Mouse (Mus musculus): Measurements from ENCODE around the gene Cnmd. TPM values are rescaled to one million over a fixed set of nuclear protein-coding genes. Genes with fewer than 3 reads are reported as not detected.

Cnmd gene
- not detected in 2 replicates for polyA plus RNA-seq (2016; fragmentation: Nextera tagmentation; extraction: Ambion mirVana)

DNA sequence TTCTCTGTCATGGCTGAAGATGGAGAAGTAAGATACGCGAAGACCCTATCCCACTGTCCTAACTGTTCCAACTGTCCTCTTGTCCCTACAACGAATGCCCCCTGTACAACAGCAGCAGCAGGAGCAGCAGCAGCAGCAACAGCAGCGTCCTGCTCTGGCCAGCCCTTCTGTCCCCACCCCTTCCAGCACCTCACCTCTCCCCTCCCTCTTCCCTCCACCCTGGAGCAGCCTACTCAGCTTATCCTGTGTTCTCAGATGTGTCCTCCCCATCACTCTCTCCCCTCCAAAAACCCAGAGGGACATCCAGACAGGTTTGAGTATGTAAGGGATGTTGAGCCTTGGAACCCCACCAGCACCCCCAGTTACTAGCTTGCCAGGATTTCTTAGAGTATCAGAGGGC lies at the start of gene Cnmd:
Gene Cnmd, minus strand, starts transcription at position 170 of the 400 bp plus-strand sequence.
- Histone ChIP-seq H3K4me3 (no peak within 1 kb of the TSS), H3K4me2 (peak within 1 kb of the TSS; percentile 42), H3K4me1 (no peaks in the 10 kb centered on the region), H3K9ac (no peak within 1 kb of the TSS), H3K27me3 (replicated peaks) (peaks cover 22% of the 10 kb centered on the region), H3K9me3 (replicated peaks) (no peaks in the 10 kb centered on the region), H3K27ac (no peak within 1 kb of the TSS), H3K36me3 (no peaks in the 10 kb centered on the region)
- 51% methylated on average over 4 of the region's 4 CpGs for WGBS (ENCODE audit: insufficient replicate concordance)
- no peak for ATAC-seq

DNA sequence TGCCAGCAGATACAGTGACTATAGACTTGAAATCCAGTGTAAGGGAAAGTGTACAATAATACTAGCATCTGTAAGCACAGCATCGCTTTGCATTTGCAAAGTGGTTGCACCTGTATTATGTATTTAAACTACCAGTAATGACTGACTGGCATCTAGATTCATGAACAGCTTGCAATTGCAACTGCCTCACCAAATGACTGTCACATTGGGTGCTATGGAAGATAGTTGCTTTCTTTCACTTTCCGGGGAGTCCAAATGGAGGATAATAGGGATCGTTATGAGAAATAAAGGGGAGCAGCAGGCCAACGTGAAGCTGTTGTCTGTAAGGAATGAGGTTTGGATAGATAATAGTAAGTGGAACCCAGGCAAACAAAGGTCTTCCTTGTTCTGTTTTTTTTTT lies 49.3 kb upstream of the Cnmd start:
- no peaks in the 10 kb centered on the region for H3K9me3 ChIP-seq (replicated peaks)
- no peak overlapping the region for H3K4me3 ChIP-seq
- no peak overlapping the region for H3K4me2 ChIP-seq
- 78% methylated on average over 4 of the region's 4 CpGs for WGBS (ENCODE audit: insufficient replicate concordance)
- no peak overlapping the region for H3K27ac ChIP-seq
- no peaks in the 10 kb centered on the region for H3K4me1 ChIP-seq
- H3K27me3 ChIP-seq (replicated peaks) = no peaks in the 10 kb centered on the region
- H3K36me3 ChIP-seq = no peaks in the 10 kb centered on the region
- no peak for ATAC-seq
- H3K9ac ChIP-seq = no peak overlapping the region

- Histone ChIP-seq H3K4me2 (no peak overlapping the region), H3K9me3 (replicated peaks) (no peaks in the 10 kb centered on the region), H3K4me1 (no peaks in the 10 kb centered on the region), H3K27ac (no peak overlapping the region), H3K4me3 (no peak overlapping the region), H3K27me3 (replicated peaks) (no peaks in the 10 kb centered on the region), H3K9ac (no peak overlapping the region), H3K36me3 (no peaks in the 10 kb centered on the region)
- WGBS (ENCODE audit: insufficient replicate concordance) = 79% methylated on average over 22 of the region's 22 CpGs
- no peak for ATAC-seq
Measured at GRCm38 (mm10) chr14:79703523-79704172, 41.7 kb upstream of the Cnmd start.

- ATAC-seq = no peak
- Histone ChIP-seq H3K27ac (no peak overlapping the region), H3K36me3 (no peaks in the 10 kb centered on the region), H3K4me1 (no peaks in the 10 kb centered on the region), H3K4me3 (no peak overlapping the region), H3K9ac (no peak overlapping the region), H3K4me2 (no peak overlapping the region), H3K27me3 (replicated peaks) (no peaks in the 10 kb centered on the region), H3K9me3 (replicated peaks) (no peaks in the 10 kb centered on the region)
- 65% methylated on average over 5 of the region's 5 CpGs for WGBS (ENCODE audit: insufficient replicate concordance)
Measured at GRCm38 (mm10) chr14:79701606-79702005, 39.6 kb upstream of the Cnmd start.

DNA sequence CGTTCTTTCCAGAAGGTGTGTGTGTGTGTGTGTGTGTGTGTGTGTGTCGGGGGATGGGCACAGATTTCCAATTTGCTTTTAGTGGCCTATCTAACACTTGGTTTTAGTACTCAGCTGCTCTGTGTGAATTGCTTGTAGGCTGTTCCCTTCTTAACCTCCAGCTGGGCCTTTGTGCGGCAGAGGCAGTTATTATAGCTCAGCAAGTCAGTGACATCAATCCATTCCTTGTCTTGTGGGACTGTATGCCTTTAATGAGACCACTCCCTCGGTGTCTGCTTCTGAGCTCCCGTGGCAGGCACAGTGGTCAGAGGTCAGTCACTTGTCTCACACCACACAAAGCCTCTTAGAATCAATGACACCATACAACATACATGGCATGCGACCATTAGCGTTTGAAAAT lies 39.1 kb upstream of the Cnmd start:
- Histone ChIP-seq H3K27ac (no peak overlapping the region), H3K9ac (no peak overlapping the region), H3K4me3 (no peak overlapping the region), H3K36me3 (no peaks in the 10 kb centered on the region), H3K4me1 (no peaks in the 10 kb centered on the region), H3K9me3 (replicated peaks) (no peaks in the 10 kb centered on the region), H3K4me2 (no peak overlapping the region), H3K27me3 (replicated peaks) (no peaks in the 10 kb centered on the region)
- 64% methylated on average over 7 of the region's 7 CpGs for WGBS (ENCODE audit: insufficient replicate concordance)
- no peak for ATAC-seq

GRCm38 (mm10) chr14:79699381-79699780 lies 37.4 kb upstream of the Cnmd start:
- Histone ChIP-seq H3K4me3 (no peak overlapping the region), H3K9ac (no peak overlapping the region), H3K27me3 (replicated peaks) (no peaks in the 10 kb centered on the region), H3K4me1 (no peaks in the 10 kb centered on the region), H3K4me2 (no peak overlapping the region), H3K9me3 (replicated peaks) (no peaks in the 10 kb centered on the region), H3K36me3 (no peaks in the 10 kb centered on the region), H3K27ac (no peak overlapping the region)
- WGBS (ENCODE audit: insufficient replicate concordance) = 58% methylated on average over 6 of the region's 6 CpGs
- no peak for ATAC-seq

DNA sequence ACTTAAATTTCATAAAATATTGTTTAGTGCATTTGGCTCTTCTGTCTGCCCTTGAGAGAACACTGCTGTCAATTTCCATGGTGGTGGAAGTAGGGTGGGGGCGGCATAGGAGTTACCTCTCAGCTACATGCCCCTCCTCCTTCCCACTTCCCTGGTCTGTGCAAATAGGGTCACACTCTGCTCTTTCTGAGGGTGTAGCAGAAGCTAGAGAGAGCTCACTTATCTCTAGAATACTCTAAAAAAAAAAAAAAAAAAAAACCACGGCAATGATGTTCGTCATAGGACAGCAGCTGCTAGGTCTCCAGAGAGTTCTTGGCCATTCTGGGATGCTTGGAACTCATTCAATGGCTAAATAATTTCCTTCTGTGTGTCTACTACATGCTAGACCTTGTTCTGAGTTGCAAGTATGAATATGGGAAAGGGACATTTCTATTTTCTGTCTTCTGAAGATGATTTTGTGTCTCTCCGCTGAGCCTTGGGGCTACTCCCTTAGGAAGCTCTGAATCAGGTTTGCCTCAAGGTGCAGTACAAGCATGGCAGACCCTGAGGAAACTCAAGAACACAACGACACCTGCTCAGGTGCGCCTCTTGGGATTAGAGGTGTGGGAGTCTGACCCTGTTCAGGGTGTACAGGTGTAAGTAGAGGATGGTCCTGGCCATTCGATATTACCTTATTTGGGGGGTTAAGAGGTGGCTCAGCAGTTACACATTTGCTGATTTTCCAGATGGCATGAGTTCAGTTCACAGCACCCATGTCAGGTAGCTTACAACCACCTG lies 28.3 kb upstream of the Cnmd start:
- H3K27ac ChIP-seq = no peak overlapping the region
- H3K36me3 ChIP-seq = no peaks in the 10 kb centered on the region
- H3K27me3 ChIP-seq (replicated peaks) = no peaks in the 10 kb centered on the region
- no peaks in the 10 kb centered on the region for H3K9me3 ChIP-seq (replicated peaks)
- no peak for ATAC-seq
- WGBS (ENCODE audit: insufficient replicate concordance) = 64% methylated on average over 7 of the region's 7 CpGs
- H3K4me1 ChIP-seq = no peaks in the 10 kb centered on the region
- H3K4me2 ChIP-seq = no peak overlapping the region
- H3K9ac ChIP-seq = no peak overlapping the region
- no peak overlapping the region for H3K4me3 ChIP-seq

- Histone ChIP-seq H3K4me2 (no peak overlapping the region), H3K9ac (no peak overlapping the region), H3K36me3 (no peaks in the 10 kb centered on the region), H3K27me3 (replicated peaks) (no peaks in the 10 kb centered on the region), H3K4me1 (no peaks in the 10 kb centered on the region), H3K9me3 (replicated peaks) (no peaks in the 10 kb centered on the region), H3K4me3 (no peak overlapping the region), H3K27ac (no peak overlapping the region)
- ATAC-seq = no peak
- 60% methylated on average over 5 of the region's 5 CpGs for WGBS (ENCODE audit: insufficient replicate concordance)
Measured at GRCm38 (mm10) chr14:79680652-79681051, 18.7 kb upstream of the Cnmd start.

DNA sequence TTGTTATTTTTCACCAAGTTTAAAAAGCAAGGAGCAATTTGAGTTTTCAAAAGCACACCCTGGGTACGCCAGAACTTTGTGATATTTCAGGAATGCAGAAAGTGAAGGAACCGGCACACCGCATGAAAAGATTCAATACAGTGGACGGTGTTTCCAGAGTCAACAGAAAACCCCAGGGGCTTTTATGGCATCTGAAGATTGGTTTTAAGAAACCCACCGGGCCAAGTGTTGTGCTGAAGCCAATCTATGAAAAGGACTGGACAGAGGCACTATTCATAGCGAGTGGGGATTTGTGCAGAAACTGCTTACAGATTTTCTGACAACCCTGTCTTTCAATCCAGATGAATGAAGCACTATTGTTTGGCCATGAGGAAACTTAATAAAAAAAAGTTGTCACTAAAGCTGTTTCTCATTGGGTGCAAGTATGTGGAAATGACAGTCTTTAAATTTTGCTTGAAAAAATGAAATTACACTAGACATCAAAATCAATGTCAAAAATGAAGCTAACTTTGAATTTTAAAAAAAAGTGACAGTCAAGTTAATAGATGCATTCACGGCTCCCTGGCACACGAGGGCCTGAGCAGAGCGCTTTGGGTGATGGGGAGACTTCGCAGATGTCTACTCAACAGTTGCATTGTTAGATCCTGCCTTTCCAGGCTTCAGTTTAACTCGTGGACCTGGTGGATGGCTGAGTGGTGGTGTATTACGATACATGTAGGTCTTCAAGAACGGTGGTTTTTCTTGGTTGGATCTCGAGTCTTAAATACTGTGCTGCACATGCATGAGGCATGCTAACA lies 16.1 kb upstream of the Cnmd start:
- WGBS (ENCODE audit: insufficient replicate concordance) = 66% methylated on average over 14 of the region's 14 CpGs
- no peaks in the 10 kb centered on the region for H3K36me3 ChIP-seq
- H3K4me3 ChIP-seq = no peak overlapping the region
- ATAC-seq = no peak
- no peaks in the 10 kb centered on the region for H3K9me3 ChIP-seq (replicated peaks)
- no peaks in the 10 kb centered on the region for H3K27me3 ChIP-seq (replicated peaks)
- no peak overlapping the region for H3K9ac ChIP-seq
- no peak overlapping the region for H3K4me2 ChIP-seq
- no peaks in the 10 kb centered on the region for H3K4me1 ChIP-seq
- H3K27ac ChIP-seq = no peak overlapping the region

- no peak overlapping the region for H3K4me2 ChIP-seq
- no peak for ATAC-seq
- H3K36me3 ChIP-seq = no peaks in the 10 kb centered on the region
- no peaks in the 10 kb centered on the region for H3K27me3 ChIP-seq (replicated peaks)
- no peaks in the 10 kb centered on the region for H3K9me3 ChIP-seq (replicated peaks)
- WGBS (ENCODE audit: insufficient replicate concordance) = 44% methylated on average over 15 of the region's 15 CpGs
- H3K27ac ChIP-seq = no peak overlapping the region
- H3K9ac ChIP-seq = no peak overlapping the region
- H3K4me3 ChIP-seq = no peak overlapping the region
- H3K4me1 ChIP-seq = no peaks in the 10 kb centered on the region
Measured at GRCm38 (mm10) chr14:79677108-79677753, 15.3 kb upstream of the Cnmd start.

- no peak overlapping the region for H3K27ac ChIP-seq
- no peak for ATAC-seq
- no peaks in the 10 kb centered on the region for H3K4me1 ChIP-seq
- no peaks in the 10 kb centered on the region for H3K9me3 ChIP-seq (replicated peaks)
- H3K4me3 ChIP-seq = no peak overlapping the region
- no peaks in the 10 kb centered on the region for H3K36me3 ChIP-seq
- 66% methylated on average over 17 of the region's 17 CpGs for WGBS (ENCODE audit: insufficient replicate concordance)
- H3K4me2 ChIP-seq = no peak overlapping the region
- no peak overlapping the region for H3K9ac ChIP-seq
- no peaks in the 10 kb centered on the region for H3K27me3 ChIP-seq (replicated peaks)
Measured at GRCm38 (mm10) chr14:79673083-79674013, 11.4 kb upstream of the Cnmd start.
